Comparison of ENCODE assay signal across 8 mouse cellular contexts in genomic region chr1:82476256-82476655, GRCm38 (mm10).
DNase-seq lines count a peak whose midpoint lies in the region; ATAC-seq and TF ChIP-seq lines count a peak whose summit lies in the region.

No protein-coding gene starts in this region.

- no peak overlapping the region for H3K9ac ChIP-seq in forebrain, embryonic 16.5 days (replicated peaks; ENCODE audit: low read depth, low read length)

- ATAC-seq in forebrain, embryonic 16.5 days = peak; percentile 60

- DNase-seq in gastrocnemius, postnatal 10 days = peak; percentile 33
- no peak for DNase-seq in gastrocnemius, postnatal 25 days
- DNase-seq in 416B (ENCODE audit: low read depth) = peak; percentile 40
- peak; percentile 36 to 68 for DNase-seq in layer of hippocampus, postnatal 14 days (ENCODE audit: low spot score in 2 of 2)
- peak; percentile 22 for DNase-seq in right cerebral cortex, postnatal 25 days
- no peak for DNase-seq in urinary bladder, adult 2 months (ENCODE audit: low spot score)

- H3K4me1 ChIP-seq in bone marrow macrophage, adult 2 months (ENCODE audit: control insufficient read depth, insufficient read depth, low read length) = no peaks in the 10 kb centered on the region
- H3K4me1 ChIP-seq in forebrain, embryonic 16.5 days (replicated peaks; ENCODE audit: control insufficient read depth, insufficient read depth, low read length) = peaks cover 8% of the 10 kb centered on the region

- H3K4me3 ChIP-seq in bone marrow macrophage, adult 2 months (ENCODE audit: insufficient read depth, low read length) = no peak overlapping the region
- H3K4me3 ChIP-seq in forebrain, embryonic 16.5 days (replicated peaks; ENCODE audit: low read length) = no peak overlapping the region

- H3K36me3 ChIP-seq in forebrain, embryonic 16.5 days (ENCODE audit: control insufficient read depth, insufficient read depth) = no peaks in the 10 kb centered on the region

- TF ChIP-seq CTCF in bone marrow macrophage, adult 2 months (IDR thresholded peaks at IDR 0.05; ENCODE audit: low read depth, low read length) = peak; percentile 64; the same call in 1 of the 2 replicates

- 27% methylated on average over 11 of the region's 11 CpGs for WGBS in forebrain, embryonic 16.5 days

- H3K9me3 ChIP-seq in forebrain, embryonic 16.5 days (ENCODE audit: control insufficient read depth, low read length) = no peaks in the 10 kb centered on the region

- H3K27me3 ChIP-seq in forebrain, embryonic 16.5 days (replicated peaks; ENCODE audit: control insufficient read depth, insufficient read depth, low read length) = no peaks in the 10 kb centered on the region

- H3K4me2 ChIP-seq in forebrain, embryonic 16.5 days (ENCODE audit: low read length) = 0 out of 2 replicates have a peak overlapping the region, but pooled peaks have one; percentile 27

- no peak overlapping the region for H3K27ac ChIP-seq in bone marrow macrophage, adult 2 months (ENCODE audit: insufficient read depth, low read depth, low read length)
- H3K27ac ChIP-seq in forebrain, embryonic 16.5 days (ENCODE audit: low read length) = peak overlapping the region; percentile 45; the same call in 1 of the 2 replicates

- no peak for TF ChIP-seq POLR2A in bone marrow macrophage, adult 2 months (IDR thresholded peaks at IDR 0.05; ENCODE audit: borderline replicate concordance, low read depth, low read length)

Comparison
In these comparisons a context has a peak if more than half of its experiments do, and no peak if none do; other contexts are left out.
1. DNase-seq: peak in gastrocnemius, postnatal 10 days (single experiment), 416B (single experiment), layer of hippocampus, postnatal 14 days (2 of 2) and right cerebral cortex, postnatal 25 days (single experiment); none in gastrocnemius, postnatal 25 days (single experiment) and urinary bladder, adult 2 months (single experiment).